Mouse (Mus musculus) forebrain, embryonic 16.5 days (tissue): Measurements from ENCODE around the gene Gtf3c2. TPM values are rescaled to one million over a fixed set of nuclear protein-coding genes. Genes with fewer than 3 reads are reported as not detected.

Experiments
- ATAC-seq: fragments of 200-750 bp; cut with Nextera tagmentation; 2 replicates; pipeline ENCODE4 v1.8.0; 2017; ENCODE audit warnings: mild to moderate bottlenecking, moderate library complexity
- H3K27ac ChIP-seq: fragments of 300-500 bp; sonication (generic); 2 replicates; pipeline ENCODE4 v1.5.1; 2014; ENCODE audit warnings: low read length, control low read depth
- H3K27me3 ChIP-seq: fragments of 300-500 bp; sonication (generic); replicated peaks from 2 replicates; pipeline ENCODE4 v1.6.1; 2014; ENCODE audit warnings: low read length; ENCODE audit not compliant: control insufficient read depth, insufficient read depth
- H3K36me3 ChIP-seq: fragments of 300-500 bp; sonication (generic); 2 replicates; pipeline ENCODE4 v1.6.1; 2014; ENCODE audit not compliant: control insufficient read depth, insufficient read depth
- H3K4me1 ChIP-seq: fragments of 300-500 bp; sonication (generic); replicated peaks from 2 replicates; pipeline ENCODE4 v1.6.1; 2014; ENCODE audit warnings: low read length; ENCODE audit not compliant: control insufficient read depth, insufficient read depth
- H3K4me2 ChIP-seq: fragments of 300-500 bp; sonication (generic); 2 replicates; pipeline ENCODE4 v1.6.1; 2014; ENCODE audit warnings: mild to moderate bottlenecking, low read length, control low read depth
- H3K4me3 ChIP-seq: fragments of 300-500 bp; sonication (generic); replicated peaks from 2 replicates; pipeline ENCODE4 v1.5.1; 2014; ENCODE audit warnings: mild to moderate bottlenecking, low read length, control low read depth
- H3K9ac ChIP-seq: fragments of 300-500 bp; sonication (generic); replicated peaks from 2 replicates; pipeline ENCODE4 v1.6.1; 2014; ENCODE audit warnings: low read depth, low read length, control low read depth
- H3K9me3 ChIP-seq: fragments of 300-500 bp; sonication (generic); 2 replicates; pipeline ENCODE4 v1.6.1; 2016; ENCODE audit warnings: low read length; ENCODE audit not compliant: control insufficient read depth
- WGBS: fragments of 180-500 bp; shearing (Covaris S2); extraction: QIAGEN DNeasy Blood & Tissue Kit; methylation state at CpG from one replicate; pipeline ENCODE4 v1.1.7; 2014; 5-methylcytosine and 5-hydroxymethylcytosine counted together
- polyA plus RNA-seq: library from polyadenylated mRNA; unstranded; fragments of >200 nt; fragmentation: Nextera tagmentation; extraction: Ambion mirVana; gene quantifications from 2 replicates; pipeline ENCODE4 v1.2.1, GENCODE M21; 2015

Gene Gtf3c2
- polyA plus RNA-seq, 1 experiment from 2014 or later = 79.4 TPM

- Histone ChIP-seq H3K9ac (no peak overlapping the region), H3K27ac (no peak overlapping the region), H3K4me2 (no peak overlapping the region), H3K4me1 (peaks cover 18% of the 10 kb centered on the region), H3K36me3 (peaks cover 55% of the 10 kb centered on the region), H3K4me3 (no peak overlapping the region), H3K9me3 (peaks cover 3% of the 10 kb centered on the region), H3K27me3 (no peaks in the 10 kb centered on the region)
- ATAC-seq = no peak
- 94% methylated on average over 19 of the region's 19 CpGs for WGBS
These were observed 19.5 kb upstream of the Gtf3c2 start for GRCm38 (mm10) chr5:31199321-31199892.

- Histone ChIP-seq H3K9ac (no peak overlapping the region), H3K4me1 (peaks cover 24% of the 10 kb centered on the region), H3K4me3 (no peak overlapping the region), H3K27ac (no peak overlapping the region), H3K27me3 (no peaks in the 10 kb centered on the region), H3K4me2 (no peak overlapping the region), H3K9me3 (peaks cover 3% of the 10 kb centered on the region), H3K36me3 (peaks cover 53% of the 10 kb centered on the region)
- 87% methylated on average over 5 of the region's 5 CpGs for WGBS
- no peak for ATAC-seq
These were observed 18.8 kb upstream of the Gtf3c2 start for GRCm38 (mm10) chr5:31198616-31199320.

- H3K36me3 ChIP-seq = peaks cover 50% of the 10 kb centered on the region
- no peak overlapping the region for H3K9ac ChIP-seq
- H3K4me3 ChIP-seq = no peak overlapping the region
- H3K27ac ChIP-seq = no peak overlapping the region
- 89% methylated on average over 9 of the region's 9 CpGs for WGBS
- no peaks in the 10 kb centered on the region for H3K27me3 ChIP-seq
- H3K9me3 ChIP-seq = peaks cover 3% of the 10 kb centered on the region
- H3K4me1 ChIP-seq = peaks cover 26% of the 10 kb centered on the region
- no peak for ATAC-seq
- no peak overlapping the region for H3K4me2 ChIP-seq
These were observed 18.2 kb upstream of the Gtf3c2 start for GRCm38 (mm10) chr5:31198170-31198569.

- peaks cover 3% of the 10 kb centered on the region for H3K9me3 ChIP-seq
- no peak overlapping the region for H3K4me3 ChIP-seq
- no peak overlapping the region for H3K4me2 ChIP-seq
- H3K4me1 ChIP-seq = peaks cover 24% of the 10 kb centered on the region
- 94% methylated on average over 12 of the region's 12 CpGs for WGBS
- H3K9ac ChIP-seq = no peak overlapping the region
- H3K27me3 ChIP-seq = no peaks in the 10 kb centered on the region
- ATAC-seq = no peak
- H3K27ac ChIP-seq = no peak overlapping the region
- peaks cover 49% of the 10 kb centered on the region for H3K36me3 ChIP-seq
These were observed 17.1 kb upstream of the Gtf3c2 start for GRCm38 (mm10) chr5:31197072-31197471.

GRCm38 (mm10) chr5:31196207-31196606, 16.3 kb upstream of the Gtf3c2 start:
- 94% methylated on average over 10 of the region's 10 CpGs for WGBS
- Histone ChIP-seq H3K36me3 (peaks cover 49% of the 10 kb centered on the region), H3K4me3 (no peak overlapping the region), H3K9ac (no peak overlapping the region), H3K9me3 (peaks cover 3% of the 10 kb centered on the region), H3K4me2 (no peak overlapping the region), H3K27ac (no peak overlapping the region), H3K27me3 (no peaks in the 10 kb centered on the region), H3K4me1 (peaks cover 25% of the 10 kb centered on the region)
- ATAC-seq = no peak

- H3K4me1 ChIP-seq = peaks cover 22% of the 10 kb centered on the region
- H3K9ac ChIP-seq = no peak overlapping the region
- no peak overlapping the region for H3K27ac ChIP-seq
- H3K36me3 ChIP-seq = peaks cover 49% of the 10 kb centered on the region
- WGBS = 97% methylated on average over 4 of the region's 4 CpGs
- no peak overlapping the region for H3K4me3 ChIP-seq
- no peak for ATAC-seq
- H3K4me2 ChIP-seq = no peak overlapping the region
- H3K9me3 ChIP-seq = peaks cover 3% of the 10 kb centered on the region
- H3K27me3 ChIP-seq = no peaks in the 10 kb centered on the region
These were observed 15.7 kb upstream of the Gtf3c2 start for GRCm38 (mm10) chr5:31195671-31196070.

GRCm38 (mm10) chr5:31194486-31195485, 14.8 kb upstream of the Gtf3c2 start:
- H3K4me1 ChIP-seq = peaks cover 17% of the 10 kb centered on the region
- H3K4me3 ChIP-seq = no peak overlapping the region
- H3K36me3 ChIP-seq = peaks cover 51% of the 10 kb centered on the region
- H3K4me2 ChIP-seq = no peak overlapping the region; the same call in 1 of the 2 replicates
- H3K9me3 ChIP-seq = no peaks in the 10 kb centered on the region
- H3K9ac ChIP-seq = no peak overlapping the region
- no peak overlapping the region for H3K27ac ChIP-seq
- WGBS = 93% methylated on average over 16 of the region's 16 CpGs
- ATAC-seq = no peak
- H3K27me3 ChIP-seq = no peaks in the 10 kb centered on the region

GRCm38 (mm10) chr5:31193631-31194281, 13.8 kb upstream of the Gtf3c2 start:
- H3K36me3 ChIP-seq = peaks cover 44% of the 10 kb centered on the region
- peak overlapping the region; percentile 95 for H3K4me3 ChIP-seq
- peak overlapping the region; percentile 87 for H3K27ac ChIP-seq
- ATAC-seq = no peak
- peak overlapping the region; percentile 91 for H3K9ac ChIP-seq
- no peaks in the 10 kb centered on the region for H3K9me3 ChIP-seq
- 13% methylated on average over 25 of the region's 25 CpGs for WGBS
- no peaks in the 10 kb centered on the region for H3K27me3 ChIP-seq
- peaks cover 17% of the 10 kb centered on the region for H3K4me1 ChIP-seq
- H3K4me2 ChIP-seq = peak overlapping the region; percentile 92
